Mouse (Mus musculus) embryonic fibroblast, embryonic 13.5 days (primary cell): ENCODE data around the gene Ext2. TPM values are rescaled to one million over a fixed set of nuclear protein-coding genes. Genes with fewer than 3 reads are reported as not detected.

ENCODE experiments used
- H3K27ac ChIP-seq: 2 replicates; pipeline ENCODE4 v1.5.1; 2012; ENCODE audit warnings: low read length, control low read depth, inconsistent platforms; ENCODE audit not compliant: insufficient read depth
- H3K4me1 ChIP-seq: 2 replicates; pipeline ENCODE4 v1.6.1; 2011; ENCODE audit warnings: low read length; ENCODE audit not compliant: control insufficient read depth, insufficient read depth
- H3K4me3 ChIP-seq: 2 replicates; pipeline ENCODE4 v1.5.1; 2011; ENCODE audit warnings: mild to moderate bottlenecking, control low read depth, low read length; ENCODE audit not compliant: insufficient read depth
- CTCF ChIP-seq: IDR thresholded peaks from 2 replicates; pipeline ENCODE4 v1.5.1; 2011; ENCODE audit warnings: mild to moderate bottlenecking, control low read depth, low read length, moderate library complexity, borderline replicate concordance; ENCODE audit not compliant: insufficient read depth
- POLR2A ChIP-seq: IDR thresholded peaks from 2 replicates; pipeline ENCODE4 v1.6.1; 2011; ENCODE audit warnings: low read depth, mild to moderate bottlenecking, control low read depth, low read length, moderate library complexity
- polyA plus RNA-seq: library from polyadenylated mRNA; stranded (reverse); fragments of >200 nt; gene quantifications from 2 replicates; pipeline ENCODE4 v1.2.4, GENCODE M21; 2011; ENCODE audit warnings: low read depth; ENCODE audit not compliant: missing spikeins, insufficient read length

The Ext2 gene
- polyA plus RNA-seq, 1 experiment: 118 TPM

- no peak overlapping the region for H3K27ac ChIP-seq
- TF ChIP-seq CTCF: no peak
- no peak for TF ChIP-seq POLR2A
- H3K4me3 ChIP-seq: no peak overlapping the region
- H3K4me1 ChIP-seq: no peaks in the 10 kb centered on the region
These were observed 102.3 kb downstream of the Ext2 start for GRCm38 (mm10) chr2:93719792-93720675.

DNA sequence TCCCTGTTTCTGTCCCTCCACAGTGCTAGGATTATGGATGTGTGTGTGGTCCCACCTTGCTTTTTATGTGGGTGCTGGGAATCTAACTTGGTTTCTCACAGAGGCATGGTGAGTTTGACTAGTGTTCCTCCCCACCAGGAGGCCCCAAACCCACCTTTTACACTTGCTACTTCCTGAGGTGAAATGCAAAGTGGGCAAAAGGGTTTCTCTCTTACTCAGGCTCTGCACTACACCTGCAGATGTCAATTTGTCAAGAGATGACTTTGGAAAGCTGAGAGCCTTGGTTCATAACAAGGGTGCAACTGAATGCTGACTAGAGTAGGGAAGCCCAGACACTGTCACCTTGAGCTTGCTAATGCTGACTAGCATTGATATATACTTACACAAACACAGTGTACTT is 109.1 kb downstream of the Ext2 start:
- no peak for TF ChIP-seq CTCF
- TF ChIP-seq POLR2A: no peak
- H3K4me3 ChIP-seq: no peak overlapping the region
- no peak overlapping the region for H3K27ac ChIP-seq
- H3K4me1 ChIP-seq: no peaks in the 10 kb centered on the region

DNA sequence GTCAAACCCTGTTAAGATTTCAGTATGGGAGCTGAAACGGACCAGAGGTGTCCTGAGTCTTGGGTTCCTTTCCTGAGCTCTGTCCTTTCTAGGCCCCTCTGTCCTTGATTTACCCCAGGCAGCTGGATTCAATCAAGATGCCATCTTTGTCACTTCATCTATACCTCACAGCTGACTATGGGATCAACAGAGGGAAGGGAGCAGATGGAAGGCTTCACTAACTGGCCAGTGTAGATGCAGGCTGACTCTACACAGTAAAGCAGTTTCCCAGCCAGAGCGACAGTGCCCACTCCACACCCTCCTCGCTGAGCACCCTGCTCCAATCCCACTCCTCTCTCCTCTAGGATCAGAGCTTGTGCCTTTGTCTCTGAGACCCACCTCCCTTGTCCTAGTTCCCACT is 110.9 kb downstream of the Ext2 start:
- Histone ChIP-seq H3K4me1 (no peaks in the 10 kb centered on the region), H3K4me3 (no peak overlapping the region), H3K27ac (no peak overlapping the region)
- TF ChIP-seq POLR2A (no peak), CTCF (no peak)

DNA sequence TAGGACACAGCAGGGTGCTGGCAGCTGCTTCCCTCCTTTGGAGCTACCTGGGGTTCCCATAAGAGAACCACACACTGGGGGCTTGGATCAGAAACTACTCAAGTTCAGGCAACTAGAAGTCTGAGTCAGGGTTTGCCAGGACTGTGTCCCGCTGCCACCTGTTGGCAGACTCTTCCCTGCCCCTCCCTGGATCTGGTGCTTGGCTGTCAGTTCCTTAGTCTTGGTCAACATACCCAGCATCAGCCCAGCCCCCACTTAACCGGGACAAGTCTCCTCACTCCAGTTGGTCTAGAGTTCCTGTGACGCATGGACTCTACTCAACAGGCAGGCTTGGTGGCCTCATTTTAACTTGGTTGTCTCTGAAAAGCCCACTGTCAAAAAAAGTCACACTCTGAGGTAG is 112.7 kb downstream of the Ext2 start:
- TF ChIP-seq POLR2A (no peak), CTCF (no peak)
- Histone ChIP-seq H3K4me1 (no peaks in the 10 kb centered on the region), H3K27ac (no peak overlapping the region), H3K4me3 (no peak overlapping the region)

DNA sequence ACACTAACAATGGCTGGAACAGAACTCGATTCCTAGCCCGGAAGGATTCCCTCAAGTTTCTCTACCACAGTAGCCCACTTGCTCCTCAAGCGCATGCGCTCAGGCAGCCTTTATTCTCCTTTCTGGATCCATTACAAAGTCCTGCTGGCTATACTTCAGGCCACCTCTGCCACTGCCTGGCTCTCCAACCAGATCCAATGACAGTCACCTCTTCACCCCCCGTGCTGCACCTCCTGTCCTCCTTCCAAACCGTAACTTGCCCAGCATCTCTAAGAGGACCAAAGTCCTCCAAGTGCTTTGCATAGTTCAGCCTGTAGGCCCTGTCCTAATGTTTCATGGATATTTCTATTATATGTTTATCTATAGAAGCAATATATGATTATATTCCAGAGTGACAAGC is 113.1 kb downstream of the Ext2 start:
- no peaks in the 10 kb centered on the region for H3K4me1 ChIP-seq
- TF ChIP-seq POLR2A (no peak), CTCF (no peak)
- no peak overlapping the region for H3K4me3 ChIP-seq
- no peak overlapping the region for H3K27ac ChIP-seq

DNA sequence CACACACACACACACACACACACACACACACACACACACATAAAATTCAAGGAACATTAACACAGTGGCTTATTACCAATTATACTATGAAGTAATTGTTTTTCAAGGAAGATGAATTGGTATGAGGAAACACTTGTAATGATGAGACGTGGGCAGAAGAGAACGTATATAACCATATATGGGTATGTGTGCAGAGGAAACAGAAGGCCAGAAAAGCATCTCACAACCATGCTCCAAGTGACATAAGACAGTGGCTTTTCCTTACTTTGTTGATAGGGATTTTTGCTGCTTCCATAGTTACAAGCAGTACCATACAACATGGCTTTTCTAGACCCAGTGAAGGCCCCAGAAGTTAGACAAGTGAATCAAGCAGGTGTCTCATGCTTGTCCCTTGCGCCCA is 115.5 kb downstream of the Ext2 start:
- Histone ChIP-seq H3K4me1 (no peaks in the 10 kb centered on the region), H3K4me3 (no peak overlapping the region), H3K27ac (no peak overlapping the region)
- TF ChIP-seq POLR2A (no peak), CTCF (no peak)

DNA sequence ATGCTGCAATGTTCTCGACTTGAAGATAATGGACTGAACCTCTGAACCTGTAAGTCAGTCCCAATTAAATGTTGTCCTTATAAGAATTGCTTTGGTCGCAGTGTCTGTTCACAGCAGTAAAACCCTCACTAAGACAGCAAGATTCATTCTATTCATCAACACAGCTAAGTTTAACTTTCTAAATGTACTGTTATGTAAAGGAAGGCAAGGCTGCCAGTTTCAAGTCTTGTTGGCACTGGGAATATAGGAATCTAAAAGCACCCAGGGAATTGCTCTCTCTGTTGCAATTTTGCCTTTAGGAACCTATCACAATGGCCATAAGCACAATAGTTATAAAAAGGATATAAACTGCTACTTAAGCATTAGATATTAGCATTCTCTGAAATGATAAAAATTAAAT is 116.0 kb downstream of the Ext2 start:
- H3K4me3 ChIP-seq: no peak overlapping the region

GRCm38 (mm10) chr2:93704195-93704594 is 118.2 kb downstream of the Ext2 start:
- TF ChIP-seq POLR2A: no peak
- TF ChIP-seq CTCF: no peak
- no peak overlapping the region for H3K4me3 ChIP-seq
- no peak overlapping the region for H3K27ac ChIP-seq
- H3K4me1 ChIP-seq: no peaks in the 10 kb centered on the region

More for the DNA sequence above, 116.0 kb downstream of the Ext2 start:
- Histone ChIP-seq H3K27ac (no peak overlapping the region), H3K4me1 (no peaks in the 10 kb centered on the region)
- TF ChIP-seq CTCF (no peak), POLR2A (no peak)

GRCm38 (mm10) chr2:93702936-93703926 is 119.1 kb downstream of the Ext2 start:
- Histone ChIP-seq H3K4me1 (no peaks in the 10 kb centered on the region), H3K4me3 (no peak overlapping the region), H3K27ac (no peak overlapping the region)
- TF ChIP-seq CTCF (no peak), POLR2A (no peak)

GRCm38 (mm10) chr2:93699346-93699745 is 123.0 kb downstream of the Ext2 start:
- TF ChIP-seq CTCF (no peak), POLR2A (no peak)
- Histone ChIP-seq H3K4me3 (no peak overlapping the region), H3K27ac (no peak overlapping the region), H3K4me1 (peaks cover 11% of the 10 kb centered on the region)
